Mouse (Mus musculus): ENCODE data around the gene Pla2g4d. TPM values are rescaled to one million over a fixed set of nuclear protein-coding genes. Genes with fewer than 3 reads are reported as not detected.

The Pla2g4d gene
- polyA plus RNA-seq, 1 experiment from 2014 or later = not detected

Other genes with a start within 250 kb of the Pla2g4d start
- gene Ehd4, start 134.6 kb downstream of the Pla2g4d start, polyA plus RNA-seq (2015; fragmentation: Nextera tagmentation; extraction: Ambion mirVana) = 16.1 and 19.9 TPM in 2 replicates
- gene Pla2g4e, start 43.9 kb downstream of the Pla2g4d start, polyA plus RNA-seq (2015; fragmentation: Nextera tagmentation; extraction: Ambion mirVana) = 1.2 and 2.0 TPM in 2 replicates
- gene Pla2g4f, start 25.0 kb upstream of the Pla2g4d start, polyA plus RNA-seq (2015; fragmentation: Nextera tagmentation; extraction: Ambion mirVana) = not detected in 2 replicates
- gene Vps39, start 63.9 kb upstream of the Pla2g4d start, polyA plus RNA-seq (2015; fragmentation: Nextera tagmentation; extraction: Ambion mirVana) = 44.8 and 47.4 TPM in 2 replicates
- gene Ganc, start 114.7 kb upstream of the Pla2g4d start, polyA plus RNA-seq (2015; fragmentation: Nextera tagmentation; extraction: Ambion mirVana) = 10.3 and 12.0 TPM in 2 replicates
- gene Tmem87a, start 114.9 kb upstream of the Pla2g4d start, polyA plus RNA-seq (2015; fragmentation: Nextera tagmentation; extraction: Ambion mirVana) = 8.4 and 9.6 TPM in 2 replicates
- 1.5 and 1.6 TPM in 2 replicates for gene Capn3, start 166.8 kb upstream of the Pla2g4d start, polyA plus RNA-seq (2015; fragmentation: Nextera tagmentation; extraction: Ambion mirVana)